Mouse (Mus musculus): ENCODE measurements around the gene Ccdc88a.

Gene Ccdc88a

DNA sequence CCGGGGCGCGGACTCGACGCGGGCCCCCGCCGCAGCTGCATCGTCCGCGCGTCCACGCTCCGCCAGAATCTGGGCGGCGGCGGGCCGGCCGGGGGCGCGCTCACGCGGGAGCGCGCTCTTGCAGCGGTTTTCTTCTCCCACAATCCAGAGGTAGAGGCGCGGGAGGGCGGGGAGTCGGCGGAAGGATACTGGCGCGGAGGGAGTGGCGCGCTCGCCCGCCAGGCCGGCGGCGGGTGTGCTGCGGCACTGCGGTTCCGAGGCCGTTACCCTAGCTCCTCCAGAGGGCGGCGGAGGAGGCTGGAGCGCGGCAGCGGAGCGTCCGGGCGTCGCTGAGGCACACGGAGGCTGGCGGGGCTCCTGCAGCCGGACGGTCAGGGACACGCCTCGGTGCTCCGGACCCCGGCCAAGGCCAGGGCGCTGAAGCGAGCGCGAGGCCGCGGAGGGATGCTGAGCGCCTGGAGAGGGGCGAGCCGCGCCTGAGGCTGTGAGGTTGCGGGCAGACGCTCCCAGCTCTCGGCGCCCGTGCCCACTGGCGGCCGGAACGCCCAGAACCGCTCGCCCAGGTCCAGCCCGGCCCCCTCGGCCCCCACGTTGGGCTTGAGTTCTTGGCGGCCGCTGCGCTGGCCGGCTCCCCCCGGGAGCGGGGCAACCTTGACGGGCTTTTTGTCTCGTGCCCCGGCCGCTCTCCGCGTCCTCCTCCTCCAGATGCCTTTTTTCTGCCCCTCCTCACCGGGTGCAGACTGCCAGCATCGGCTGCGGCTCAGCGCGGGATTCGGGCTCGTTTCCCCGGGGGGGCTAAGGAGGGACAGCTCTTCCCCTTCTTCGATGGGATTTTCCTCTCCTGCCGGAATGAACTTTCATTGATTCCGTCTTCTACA is at the start of gene Ccdc88a:
TSS of gene Ccdc88a (plus strand) at position 263 of the 878 bp plus-strand sequence.
- DNase-seq (ENCODE audit: low read depth, low spot score) = peak; percentile 94

DNA sequence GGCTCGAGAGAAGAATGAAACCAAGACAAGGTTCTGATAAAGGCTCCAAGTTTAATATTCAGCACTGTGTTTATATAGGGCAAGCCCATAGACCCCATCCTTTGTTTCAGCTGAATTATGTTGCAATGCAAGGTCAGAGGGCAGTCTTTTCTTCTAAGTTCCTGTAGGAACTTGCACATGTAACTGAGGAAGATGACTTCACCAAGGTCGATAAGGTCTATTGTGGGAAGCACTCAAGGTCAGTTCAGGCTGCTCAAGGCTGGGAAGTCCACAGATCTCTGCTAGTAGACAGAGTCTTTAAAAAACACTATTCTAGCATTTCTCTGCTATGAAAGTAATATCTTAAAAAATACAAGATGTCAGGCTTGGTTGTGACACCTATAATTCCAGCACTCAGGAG is 38.0 kb upstream of the Ccdc88a start:
- no peak for DNase-seq (ENCODE audit: low read depth, low spot score)

DNA sequence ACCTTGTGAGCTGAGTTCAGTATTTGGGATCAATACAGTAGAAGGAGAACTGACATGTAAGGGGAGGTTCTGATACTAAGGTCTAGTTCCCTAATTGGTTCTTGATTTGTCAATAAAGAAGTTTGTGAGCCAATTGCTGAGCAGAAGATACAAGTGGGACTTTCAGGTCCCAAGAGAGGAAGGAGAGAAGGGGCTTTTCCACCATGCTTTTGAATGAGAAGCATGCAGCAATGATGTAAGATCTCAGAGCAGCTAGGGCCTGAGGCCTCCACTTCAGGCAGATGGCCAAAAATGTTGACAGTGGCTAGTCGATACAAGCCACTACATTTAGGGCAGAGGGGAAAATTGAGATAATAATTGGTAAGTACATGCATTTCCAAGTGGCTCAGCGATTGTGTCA is 32.2 kb upstream of the Ccdc88a start:
- DNase-seq (ENCODE audit: low read depth, low spot score) = no peak

DNA sequence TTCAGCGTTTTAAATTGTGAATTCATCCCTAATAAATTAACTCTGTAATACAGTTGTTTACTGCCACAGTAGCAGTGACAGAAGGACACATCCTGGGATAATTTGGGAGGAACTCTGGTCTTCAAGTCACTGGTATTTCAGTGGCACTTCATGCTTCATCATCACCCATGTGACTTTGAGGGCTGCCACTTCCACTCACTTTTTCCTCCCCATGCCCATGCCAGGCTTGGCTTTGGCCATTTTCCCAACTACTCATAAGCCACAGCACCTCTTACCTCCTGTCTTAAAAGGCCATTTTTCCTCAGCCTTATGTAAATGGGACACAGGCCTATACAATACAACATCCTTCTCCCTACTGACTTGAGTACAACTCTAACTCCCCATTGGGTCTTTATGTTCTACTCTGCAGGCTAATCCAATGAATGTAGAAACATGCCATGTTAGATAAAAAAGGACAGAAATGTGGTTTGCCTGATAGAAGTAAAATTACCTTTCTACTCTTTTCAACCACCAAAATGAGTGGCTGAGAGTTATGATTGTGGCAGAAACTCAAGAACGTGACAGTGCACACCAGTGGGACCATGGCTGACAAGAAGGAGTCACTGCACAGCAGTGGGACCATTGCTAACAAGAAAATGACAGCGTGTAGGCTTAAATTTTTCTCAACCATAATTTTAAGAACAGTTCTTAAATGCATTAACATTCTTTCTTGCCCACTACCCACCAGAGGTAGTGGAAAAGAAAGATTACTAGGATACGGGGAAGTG is 28.4 kb upstream of the Ccdc88a start:
- DNase-seq (ENCODE audit: low read depth, low spot score) = no peak

DNA sequence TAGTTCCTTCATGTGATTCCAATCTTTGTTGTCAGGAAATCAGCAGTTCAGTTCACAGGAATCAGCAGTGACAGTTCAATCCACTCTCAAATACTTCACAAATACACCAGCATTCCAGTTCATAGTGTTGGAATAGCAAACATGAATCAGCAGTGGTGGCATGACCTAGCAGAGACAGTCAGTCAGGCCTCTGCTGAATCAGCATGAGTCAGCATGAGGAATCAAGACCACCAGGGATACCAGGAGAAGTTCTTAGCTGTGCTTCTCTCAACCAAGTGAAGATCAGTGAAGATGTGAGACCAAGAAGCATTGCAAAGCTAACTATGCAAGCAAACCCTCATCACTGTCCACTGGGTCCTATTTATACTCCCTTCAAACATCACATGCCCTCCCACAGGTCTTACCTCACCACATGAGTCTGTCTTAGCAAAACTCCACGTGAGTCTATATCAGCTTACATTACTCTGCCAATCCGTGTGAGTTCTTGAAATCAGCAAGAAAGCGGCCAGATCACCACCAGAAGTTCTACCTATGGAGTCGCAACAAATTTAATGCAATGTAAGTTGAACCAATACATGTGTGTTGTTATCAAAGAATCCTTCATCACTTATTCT is 27.7 kb upstream of the Ccdc88a start:
- DNase-seq (ENCODE audit: low read depth, low spot score) = no peak

DNA sequence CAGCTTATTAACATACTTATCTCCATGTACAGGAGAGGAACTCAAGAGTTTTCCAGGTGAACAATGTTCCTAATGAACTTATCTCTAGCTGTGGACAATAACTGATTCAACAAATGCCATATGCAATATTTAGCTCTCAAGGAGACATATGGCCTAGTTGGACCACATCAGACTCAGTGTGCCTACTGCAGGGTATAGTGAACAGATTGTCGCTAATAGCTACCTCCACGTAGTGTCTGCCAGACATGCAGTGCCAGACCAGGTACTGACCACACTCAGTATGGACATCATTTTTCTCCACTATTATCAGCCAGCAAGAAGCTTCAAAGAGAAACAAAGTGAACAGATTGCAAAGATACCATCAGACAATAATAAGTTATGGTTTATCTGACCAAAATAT is 22.6 kb upstream of the Ccdc88a start:
- DNase-seq (ENCODE audit: low read depth, low spot score) = no peak

DNA sequence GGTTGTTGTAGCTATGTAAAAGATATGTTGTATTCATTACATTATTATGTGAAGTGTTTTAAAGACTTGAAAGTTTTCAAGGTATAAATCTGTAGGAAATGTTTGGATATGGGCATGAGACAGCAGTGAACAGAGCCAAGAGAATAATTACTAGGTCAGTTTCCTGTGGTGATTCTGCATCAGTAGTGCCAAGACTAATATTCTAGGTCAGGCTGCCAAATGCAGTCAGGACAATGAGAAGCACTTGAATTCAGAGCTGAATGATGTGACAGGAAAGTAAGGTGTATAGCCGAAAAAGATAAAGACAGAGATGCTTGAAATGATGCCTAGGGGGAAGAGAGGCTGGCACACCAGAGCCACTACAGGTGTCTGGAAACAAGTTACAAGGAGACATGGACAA is 21.2 kb upstream of the Ccdc88a start:
- DNase-seq (ENCODE audit: low read depth, low spot score) = no peak

DNA sequence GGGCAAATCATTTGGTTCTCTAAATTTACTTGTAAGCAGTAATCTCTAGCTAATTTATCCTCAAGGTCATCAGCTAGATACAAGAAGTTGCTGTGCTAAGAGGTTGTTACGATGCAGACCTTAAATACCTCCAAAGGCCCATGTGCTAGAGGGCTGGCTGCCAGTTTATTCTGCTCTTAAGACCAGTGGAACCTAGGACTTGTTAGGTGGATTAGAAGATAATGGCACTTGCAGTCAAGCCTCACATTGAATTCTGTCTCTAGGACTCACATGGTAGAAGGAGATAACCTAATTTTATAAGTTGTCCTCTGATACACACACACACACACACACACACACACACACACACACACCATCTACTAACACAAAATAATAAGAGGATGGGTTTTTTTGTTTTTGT is 5.3 kb upstream of the Ccdc88a start:
- DNase-seq (ENCODE audit: low read depth, low spot score) = no peak

DNA sequence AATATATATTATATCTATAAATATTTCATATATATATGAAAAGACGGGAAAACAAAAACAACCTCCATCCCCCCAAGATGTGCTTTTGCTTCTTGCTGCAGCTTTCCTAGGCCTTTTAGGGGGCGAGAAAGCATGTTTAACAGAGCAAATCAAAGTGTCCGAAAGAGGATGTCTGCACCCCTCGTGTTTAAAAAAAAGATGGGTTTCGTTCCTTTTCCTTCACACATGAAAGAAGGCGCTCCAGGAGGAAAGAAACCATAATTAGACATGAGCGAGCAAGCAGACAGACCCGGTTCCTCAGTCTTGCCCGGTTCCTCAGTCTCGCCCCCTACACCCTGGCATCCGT is 435 bp upstream of the Ccdc88a start:
- no peak for DNase-seq (ENCODE audit: low read depth, low spot score)

DNA sequence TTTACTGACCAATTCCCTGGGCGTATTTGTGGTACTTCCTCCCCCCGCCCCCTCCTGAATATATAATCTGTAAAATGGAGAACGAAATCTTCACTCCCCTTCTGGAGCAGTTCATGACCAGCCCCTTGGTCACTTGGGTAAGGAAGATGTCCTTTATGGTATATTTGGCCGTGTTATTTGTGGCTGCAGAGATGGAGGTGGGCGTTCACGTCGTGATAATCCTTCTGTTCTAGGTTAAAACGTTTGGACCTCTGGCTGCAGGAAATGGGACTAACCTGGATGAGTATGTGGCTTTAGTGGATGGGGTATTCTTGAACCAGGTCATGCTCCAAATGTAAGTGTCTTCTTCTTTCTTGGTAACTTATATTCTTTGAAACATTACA is 807 bp downstream of the Ccdc88a start:
- peak; percentile 19 for DNase-seq (ENCODE audit: low read depth, low spot score)

DNA sequence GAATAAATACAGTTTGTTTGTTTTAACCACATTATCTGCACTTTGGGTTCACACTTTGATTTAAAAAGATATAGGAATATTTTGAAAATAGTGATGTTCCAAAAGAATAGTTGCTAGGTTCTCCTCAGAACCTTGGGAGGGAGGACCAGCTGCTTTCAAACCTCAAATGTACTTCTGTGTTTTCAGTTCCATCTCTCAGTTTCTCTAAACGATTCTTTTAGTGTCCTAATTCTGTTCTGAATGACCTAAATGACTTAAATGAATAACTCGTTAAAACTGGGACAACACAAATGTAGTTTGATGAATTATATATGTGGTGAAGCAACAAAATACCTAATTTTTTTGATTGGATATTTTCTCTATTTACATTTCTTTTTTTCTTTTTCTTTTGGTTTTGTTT is 3.2 kb downstream of the Ccdc88a start:
- no peak for DNase-seq (ENCODE audit: low read depth, low spot score)

DNA sequence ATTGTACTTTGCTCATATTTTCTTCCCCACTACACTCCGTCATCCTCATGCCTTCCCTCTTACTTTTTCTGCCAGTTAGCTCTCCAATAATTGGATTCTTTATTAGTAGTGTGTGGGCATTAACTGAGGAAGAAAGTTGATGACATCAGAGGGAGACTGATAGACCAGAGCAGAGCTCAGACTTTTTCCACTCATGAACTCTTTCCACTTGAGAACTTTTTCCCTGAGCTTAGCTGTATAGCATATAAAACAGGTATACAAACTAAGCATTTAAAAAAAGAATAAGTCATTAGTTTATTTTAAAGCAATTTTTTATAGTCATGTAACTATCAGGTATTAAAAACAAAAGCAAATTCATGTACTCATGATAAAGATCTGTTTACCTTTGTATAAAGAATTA is 5.3 kb downstream of the Ccdc88a start:
- DNase-seq (ENCODE audit: low read depth, low spot score) = no peak

DNA sequence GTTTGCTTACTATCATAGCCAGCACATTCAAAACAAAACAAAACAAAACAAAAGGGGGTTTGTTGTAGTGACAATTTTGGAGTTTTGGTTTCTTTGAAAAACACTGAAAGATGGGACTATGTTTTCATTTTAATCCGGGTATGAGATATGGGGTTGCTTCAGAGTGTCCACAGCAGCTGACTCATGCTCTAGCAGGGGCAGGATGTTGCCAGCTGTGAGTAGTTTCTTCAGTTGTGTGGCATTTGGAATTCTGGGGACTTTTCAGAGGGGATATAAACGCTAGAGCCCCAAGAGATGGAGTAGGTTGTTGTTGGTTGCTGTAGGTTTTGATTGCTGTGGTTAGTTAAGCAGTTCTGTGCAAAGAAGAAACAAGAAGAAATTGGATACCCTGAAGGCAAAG is 10.0 kb downstream of the Ccdc88a start:
- DNase-seq (ENCODE audit: low read depth, low spot score) = no peak

DNA sequence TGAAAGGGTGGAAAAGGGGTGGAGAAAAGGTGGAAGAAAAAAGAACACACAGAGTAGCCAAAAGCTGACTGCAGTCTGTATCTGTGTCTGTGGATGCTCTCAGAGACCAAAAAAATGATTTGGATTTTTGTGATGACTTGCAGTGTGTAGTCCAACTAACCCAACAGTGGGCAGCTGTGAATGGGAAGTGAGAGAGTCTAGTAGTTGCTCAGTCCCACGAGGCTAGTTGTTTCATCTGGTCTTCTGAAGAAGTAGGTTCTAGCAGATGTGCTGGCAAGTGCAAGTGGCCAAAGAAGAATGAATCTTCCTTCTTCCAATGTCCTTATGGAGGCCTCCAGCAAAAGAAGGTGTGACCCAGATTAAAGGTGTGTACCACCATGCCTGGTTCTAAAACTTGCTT is 10.5 kb downstream of the Ccdc88a start:
- no peak for DNase-seq (ENCODE audit: low read depth, low spot score)

DNA sequence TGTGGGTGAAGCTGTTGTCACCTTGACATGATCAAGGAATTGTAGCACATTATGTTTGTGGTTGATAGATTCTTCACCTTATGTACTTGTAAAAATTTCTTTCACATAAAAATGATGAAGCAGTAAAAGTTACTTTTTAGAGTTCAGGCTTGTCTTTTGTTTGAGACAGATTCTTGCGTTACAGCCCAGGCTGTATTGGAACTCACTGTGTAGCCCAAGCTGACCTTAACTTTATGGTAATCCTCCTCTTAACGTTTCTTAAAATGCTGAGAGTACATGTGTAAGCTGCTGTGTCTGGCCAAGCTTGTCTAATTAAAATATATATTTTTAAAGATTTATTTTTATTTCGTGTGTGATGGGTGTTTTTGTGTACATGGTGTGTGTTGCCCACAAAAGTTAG is 11.2 kb downstream of the Ccdc88a start:
- DNase-seq (ENCODE audit: low read depth, low spot score) = no peak

DNA sequence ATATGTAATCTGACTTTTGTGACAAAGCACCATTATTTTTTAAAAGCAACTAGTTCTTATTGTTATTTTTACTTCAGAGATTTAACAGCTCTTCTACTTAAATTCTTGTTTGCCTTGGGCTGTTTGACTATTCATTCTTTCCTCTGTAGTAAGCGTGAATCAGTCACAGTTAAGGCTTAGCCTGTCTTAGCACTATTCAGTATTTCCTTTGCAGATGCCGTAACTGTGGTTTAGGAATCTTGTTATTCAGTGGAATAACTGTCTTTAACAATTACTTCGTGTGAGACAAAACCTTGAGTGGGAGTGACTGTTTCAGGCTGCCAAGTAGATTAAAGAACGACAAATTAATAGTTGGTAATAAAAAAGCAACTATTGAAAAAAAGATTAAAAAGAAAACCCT is 16.5 kb downstream of the Ccdc88a start:
- DNase-seq (ENCODE audit: low read depth, low spot score) = no peak

DNA sequence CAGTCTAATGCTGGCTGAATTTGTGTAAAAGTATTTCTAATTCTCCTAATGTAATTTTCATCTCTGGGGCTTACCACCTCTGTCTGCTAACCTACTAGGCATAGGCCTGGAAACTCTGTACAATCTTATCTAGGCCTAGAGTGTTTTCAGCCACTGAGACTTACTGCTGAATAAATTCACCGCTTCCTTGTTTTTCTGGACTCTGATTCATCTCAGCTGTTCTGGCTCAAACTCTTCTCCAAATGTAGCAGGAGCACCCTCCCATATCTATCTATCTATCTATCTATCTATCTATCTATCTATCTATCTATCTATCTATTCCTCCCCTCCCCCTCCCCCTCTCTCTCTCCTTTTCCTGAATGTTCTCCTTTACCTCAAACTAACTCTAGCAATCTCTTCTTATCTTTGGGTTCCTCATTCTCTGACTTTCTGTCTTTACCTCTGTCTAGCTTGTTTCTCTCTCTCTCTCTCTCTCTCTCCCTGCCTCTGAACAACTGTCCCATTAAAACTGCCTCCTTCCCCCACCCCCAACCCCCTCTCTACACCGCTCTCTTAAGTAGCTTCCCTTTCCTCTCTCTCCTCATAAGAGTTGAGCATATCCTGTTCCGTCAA is 21.8 kb downstream of the Ccdc88a start:
- no peak for DNase-seq (ENCODE audit: low read depth, low spot score)

DNA sequence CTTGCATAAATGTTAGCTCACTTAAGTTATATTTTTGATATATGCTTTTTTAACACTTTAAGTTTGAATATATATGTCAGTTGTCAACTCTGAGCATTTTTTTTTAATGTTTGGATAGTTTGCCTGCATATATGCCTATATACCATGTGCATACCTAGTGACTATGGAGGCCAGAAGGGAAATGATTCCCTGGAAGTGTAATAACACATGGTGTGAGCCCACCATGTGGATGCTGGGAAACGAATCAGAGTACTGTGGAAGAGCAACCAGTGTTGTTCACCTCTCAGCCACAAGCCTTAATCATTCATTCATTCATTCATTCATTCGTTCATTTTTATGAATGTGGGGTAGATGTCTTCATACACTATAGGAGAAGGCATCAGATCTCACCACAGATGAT is 26.9 kb downstream of the Ccdc88a start:
- no peak for DNase-seq (ENCODE audit: low read depth, low spot score)

DNA sequence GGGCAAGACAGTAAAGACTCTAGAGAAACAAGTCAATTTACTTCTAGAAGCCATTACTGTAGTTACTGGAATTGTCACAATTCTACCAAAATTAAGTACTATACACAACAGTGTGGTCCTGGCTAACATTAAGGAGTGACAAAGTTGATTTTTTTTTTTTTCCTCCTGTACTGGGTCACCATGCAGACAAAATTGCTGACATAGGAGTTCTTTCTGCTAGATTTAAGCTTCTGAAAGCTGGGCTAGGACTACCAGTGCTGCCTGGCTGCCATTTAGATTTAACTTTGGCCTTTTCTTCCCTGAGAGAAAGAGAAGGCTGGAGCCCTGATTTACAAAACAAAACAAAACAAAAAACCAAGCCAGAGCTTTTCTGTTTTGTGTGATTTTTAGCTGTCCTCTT is 32.8 kb downstream of the Ccdc88a start:
- DNase-seq (ENCODE audit: low read depth, low spot score) = no peak

DNA sequence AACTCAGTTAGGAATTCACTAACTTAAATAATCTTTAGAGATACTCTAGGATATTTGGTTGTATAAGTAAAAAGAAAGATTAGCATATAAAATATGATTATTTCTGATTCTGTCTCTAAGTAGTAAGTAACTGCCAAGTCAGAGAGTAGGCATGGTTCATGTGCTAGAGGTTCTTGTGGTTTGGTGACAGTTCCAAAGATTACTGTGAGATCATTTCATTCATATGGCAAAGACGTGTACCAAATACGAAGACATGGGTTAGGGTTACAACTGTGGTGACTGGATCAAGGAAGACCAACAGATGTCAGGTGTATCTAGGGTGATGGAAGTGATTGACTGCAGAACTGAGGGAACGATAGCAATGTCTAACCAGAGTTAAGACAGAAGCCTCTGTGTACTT is 50.0 kb downstream of the Ccdc88a start:
- no peak for DNase-seq (ENCODE audit: low read depth, low spot score)

DNA sequence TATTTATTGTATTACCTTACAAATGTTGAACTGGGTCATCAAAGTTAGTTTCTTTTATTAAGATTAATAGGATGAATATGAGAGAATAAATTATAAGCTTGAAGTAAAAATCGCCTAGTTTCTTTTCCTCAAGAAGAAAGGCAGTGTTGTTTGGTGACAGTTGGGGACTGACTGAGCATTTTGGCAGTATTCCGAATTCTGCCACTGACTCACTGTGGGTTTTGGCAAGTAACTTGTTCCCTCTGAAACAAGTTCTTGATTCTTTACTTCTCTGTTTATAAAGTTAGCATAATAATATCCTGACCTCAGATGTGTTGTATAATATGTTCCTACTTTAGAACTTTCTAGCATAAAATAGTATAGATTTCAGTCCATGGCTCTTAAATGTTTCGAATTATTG is 55.3 kb downstream of the Ccdc88a start:
- DNase-seq (ENCODE audit: low read depth, low spot score) = peak; percentile 88

DNA sequence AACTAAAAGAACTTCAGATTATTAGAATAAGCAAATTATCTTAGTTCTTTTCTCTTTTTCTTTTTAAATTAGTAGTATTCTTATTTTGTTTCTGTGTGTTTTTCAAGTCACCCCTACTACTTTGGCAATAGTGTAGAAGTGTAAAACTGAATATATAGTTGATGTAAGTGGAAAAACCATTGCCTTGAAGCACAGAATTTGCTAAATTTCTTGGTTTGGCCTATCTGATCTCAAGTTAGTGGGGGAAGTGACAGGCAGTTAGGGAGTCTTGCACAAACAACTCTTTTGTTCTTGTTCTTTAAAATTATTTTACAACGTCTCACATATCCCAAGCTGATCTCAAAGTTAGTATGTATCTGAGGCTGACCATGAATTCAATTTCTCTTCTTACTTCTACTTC is 57.6 kb downstream of the Ccdc88a start:
- no peak for DNase-seq (ENCODE audit: low read depth, low spot score)
